Mouse (Mus musculus) lung, adult 2 months (tissue): ENCODE results near the gene Shld1. TPM values are rescaled to one million over a fixed set of nuclear protein-coding genes. Genes with fewer than 3 reads are reported as not detected.

Experiments
- DNase-seq: peaks from one replicate; pipeline ENCODE4 v3.0.0; 2022
- H3K4me1 ChIP-seq: fragments of 200-500 bp; 2 replicates; pipeline ENCODE4 v1.6.1; 2011; ENCODE audit warnings: low read length; ENCODE audit not compliant: control insufficient read depth, insufficient read depth
- H3K4me3 ChIP-seq: fragments of 200-500 bp; replicated peaks from 2 replicates; pipeline ENCODE3; 2011; ENCODE audit warnings: low read depth, mild to moderate bottlenecking, control low read depth, low read length; ENCODE audit errors: extremely low read depth
- CTCF ChIP-seq: fragments of 200-500 bp; IDR thresholded peaks from 2 replicates; pipeline ENCODE4 v1.5.1; 2011; ENCODE audit warnings: mild to moderate bottlenecking, low read length, control low read depth; ENCODE audit not compliant: insufficient read depth
- POLR2A ChIP-seq: fragments of 200-500 bp; IDR thresholded peaks from 2 replicates; pipeline ENCODE4 v1.6.1; 2011; ENCODE audit warnings: low read depth, mild to moderate bottlenecking, control low read depth, low read length, borderline replicate concordance; ENCODE audit errors: extremely low read depth
- WGBS: fragments of 180-500 bp; shearing (Covaris S2); methylation state at CpG from one replicate; pipeline ENCODE4 v1.1.7; 2018; 5-methylcytosine and 5-hydroxymethylcytosine counted together
- polyA plus RNA-seq: library from polyadenylated mRNA; depleted of rRNA; stranded (reverse); fragments of >200 nt; gene quantifications from 2 replicates; pipeline ENCODE4 v1.2.3, GENCODE M21; 2012

Gene Shld1
- polyA plus RNA-seq, 1 experiment: 17.9 TPM

- no peak for TF ChIP-seq CTCF
- TF ChIP-seq POLR2A: no peak
- no peaks in the 10 kb centered on the region for H3K4me1 ChIP-seq
- H3K4me3 ChIP-seq: no peak overlapping the region
- WGBS: 80% methylated on average over 6 of the region's 6 CpGs
- no peak for DNase-seq
Measured at GRCm38 (mm10) chr2:132654834-132655495, 31.8 kb upstream of the Shld1 start.

- Histone ChIP-seq H3K4me1 (no peaks in the 10 kb centered on the region), H3K4me3 (no peak overlapping the region)
- no peak for DNase-seq
- 58% methylated on average over 2 of the region's 2 CpGs for WGBS
- TF ChIP-seq POLR2A (no peak), CTCF (no peak)
Measured at GRCm38 (mm10) chr2:132657186-132657585, 29.5 kb upstream of the Shld1 start.

DNA sequence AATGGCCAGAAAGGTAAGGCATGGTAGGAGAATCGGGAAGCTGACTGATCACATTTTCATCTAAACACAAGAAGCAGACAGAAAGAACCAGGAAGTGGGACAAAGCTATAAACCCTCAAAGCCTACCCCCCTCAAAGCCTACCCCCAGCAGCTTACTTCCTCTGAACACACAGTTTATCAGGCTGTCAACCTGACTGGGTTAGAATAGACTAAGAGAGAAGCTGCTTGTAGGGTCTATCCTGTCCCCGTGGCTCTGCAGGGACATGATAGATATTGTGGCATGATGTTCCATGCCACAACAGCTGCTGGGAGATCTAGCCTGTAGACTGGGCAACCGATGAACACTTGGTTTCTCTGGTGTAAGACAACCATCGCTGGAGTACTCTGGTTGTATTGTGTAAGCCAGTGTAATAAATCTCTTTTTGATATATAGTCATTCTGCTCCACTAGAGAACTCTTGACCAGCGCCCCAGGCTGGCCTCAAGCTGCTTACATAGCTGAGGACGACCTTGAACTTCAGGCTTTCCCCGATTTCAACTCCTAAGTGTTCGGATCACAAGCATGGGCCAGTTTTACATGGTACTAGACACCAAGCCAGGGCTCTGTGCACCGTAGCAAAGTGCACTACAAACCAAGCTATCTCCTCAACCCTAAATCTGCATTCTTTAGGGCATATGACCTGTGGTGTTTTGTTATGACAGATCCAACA lies 28.2 kb upstream of the Shld1 start:
- no peaks in the 10 kb centered on the region for H3K4me1 ChIP-seq
- no peak overlapping the region for H3K4me3 ChIP-seq
- whole genome bisulfite sequencing: 67% methylated on average over 9 of the region's 9 CpGs
- DNase-seq: no peak
- TF ChIP-seq CTCF (no peak), POLR2A (no peak)

GRCm38 (mm10) chr2:132669091-132669490 lies 17.6 kb upstream of the Shld1 start:
- no peak overlapping the region for H3K4me3 ChIP-seq
- WGBS: 67% methylated on average over 6 of the region's 6 CpGs
- no peak for DNase-seq
- TF ChIP-seq CTCF (no peak), POLR2A (no peak)
- H3K4me1 ChIP-seq: no peaks in the 10 kb centered on the region

DNA sequence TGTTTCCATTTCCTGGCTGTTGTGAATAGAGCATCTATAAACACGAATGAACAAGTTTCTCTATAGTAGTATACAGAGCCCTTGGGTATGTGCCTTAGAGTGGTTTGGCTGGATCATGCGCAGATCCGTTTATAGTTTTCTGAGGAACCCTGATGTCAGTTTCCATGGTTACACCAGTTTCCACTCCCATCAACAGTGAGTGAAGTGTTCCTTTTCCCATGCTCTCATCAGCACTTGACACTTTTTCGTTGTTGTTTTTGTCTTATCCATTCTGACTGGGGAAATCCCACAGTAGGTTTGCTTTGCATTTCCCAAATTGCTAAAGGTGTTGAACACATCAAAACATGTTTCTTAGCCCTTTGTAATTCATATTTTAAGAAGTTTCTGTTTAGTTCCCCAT lies 16.4 kb upstream of the Shld1 start:
- Histone ChIP-seq H3K4me3 (no peak overlapping the region), H3K4me1 (no peaks in the 10 kb centered on the region)
- WGBS: 67% methylated on average over 4 of the region's 4 CpGs
- DNase-seq: no peak
- TF ChIP-seq CTCF (no peak), POLR2A (no peak)

GRCm38 (mm10) chr2:132672121-132672520 lies 14.6 kb upstream of the Shld1 start:
- WGBS: 87% methylated on average over 3 of the region's 3 CpGs
- Histone ChIP-seq H3K4me1 (no peaks in the 10 kb centered on the region), H3K4me3 (no peak overlapping the region)
- DNase-seq: no peak
- TF ChIP-seq POLR2A (no peak), CTCF (no peak)

DNA sequence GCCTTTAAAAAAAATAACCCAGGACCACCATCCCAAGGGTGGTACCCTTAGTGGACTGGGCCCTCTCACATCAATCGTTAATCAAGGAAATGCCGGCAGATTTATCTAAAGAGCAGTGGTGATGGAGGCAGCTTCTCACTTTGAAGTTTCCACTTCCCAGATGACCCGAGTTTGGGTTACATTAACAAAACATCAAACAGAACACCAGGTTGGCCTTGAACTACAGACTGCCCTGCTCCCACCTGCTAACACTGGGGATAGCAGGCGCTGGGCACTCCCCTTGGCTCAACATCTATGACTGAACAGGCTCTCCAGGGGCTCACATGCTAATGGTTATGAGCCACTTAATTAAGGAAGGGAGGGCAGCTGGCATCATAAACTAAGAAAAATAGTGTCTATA lies 10.6 kb upstream of the Shld1 start:
- DNase-seq: no peak
- TF ChIP-seq CTCF (no peak), POLR2A (no peak)
- Histone ChIP-seq H3K4me3 (no peak overlapping the region), H3K4me1 (no peaks in the 10 kb centered on the region)
- 64% methylated on average over 4 of the region's 4 CpGs for WGBS

GRCm38 (mm10) chr2:132685001-132685400 lies 1.7 kb upstream of the Shld1 start:
- TF ChIP-seq POLR2A: no peak
- no peak for TF ChIP-seq CTCF
- no peak overlapping the region for H3K4me3 ChIP-seq
- no peaks in the 10 kb centered on the region for H3K4me1 ChIP-seq
- DNase-seq: no peak

- DNase-seq: no peak
- TF ChIP-seq POLR2A (no peak), CTCF (no peak)
- H3K4me3 ChIP-seq: no peak overlapping the region
- WGBS: 75% methylated on average over 7 of the region's 7 CpGs
- peaks cover 3% of the 10 kb centered on the region; the same call in 1 of the 2 replicates for H3K4me1 ChIP-seq
Measured at GRCm38 (mm10) chr2:132688611-132689021, 1.9 kb downstream of the Shld1 start.

DNA sequence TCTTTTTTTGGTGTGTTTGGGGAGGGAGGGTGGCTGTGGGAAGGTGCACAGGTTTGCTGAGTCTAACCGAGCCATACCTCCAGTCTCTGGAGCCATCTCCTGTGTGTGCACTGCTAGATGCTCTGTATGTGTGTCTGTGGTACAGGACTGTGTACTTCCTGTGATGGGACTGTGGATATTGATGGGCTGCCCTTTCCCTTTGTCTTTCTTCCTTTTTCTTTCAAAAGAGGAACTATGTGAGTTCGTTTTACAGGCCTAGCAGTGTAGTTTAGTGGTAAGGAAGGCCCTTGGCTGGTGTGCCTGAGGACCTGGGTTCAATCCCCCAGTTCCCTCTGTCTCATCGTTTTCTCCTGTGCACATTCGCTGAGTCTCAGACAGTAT lies 2.4 kb downstream of the Shld1 start:
- no peak overlapping the region for H3K4me3 ChIP-seq
- TF ChIP-seq CTCF (no peak), POLR2A (no peak)
- 42% methylated on average over 4 of the region's 4 CpGs for WGBS
- H3K4me1 ChIP-seq: peaks cover 3% of the 10 kb centered on the region; the same call in 1 of the 2 replicates
- no peak for DNase-seq
